Mouse (Mus musculus): ENCODE data around the gene Dennd2a. TPM values are rescaled to one million over a fixed set of nuclear protein-coding genes. Genes with fewer than 3 reads are reported as not detected.
A peak's percentile ranks its signal among the peaks of the same experiment; 100 is the strongest.

The Dennd2a gene
- polyA plus RNA-seq, 1 experiment from 2014 or later: 10.0 TPM

GRCm38 (mm10) chr6:39562166-39563015 is 4.7 kb upstream of the Dennd2a start:
- Histone ChIP-seq H3K36me3 (ENCODE audit: control insufficient read depth, insufficient read depth) (no peaks in the 10 kb centered on the region), H3K4me2 (ENCODE audit: low read depth, low read length) (peak overlapping the region; percentile 63), H3K27ac (ENCODE audit: low read length) (no peak overlapping the region), H3K27me3 (ENCODE audit: control insufficient read depth, insufficient read depth, low read length) (no peaks in the 10 kb centered on the region), H3K9ac (ENCODE audit: low read length) (0 out of 2 replicates have a peak overlapping the region, but pooled peaks have one; percentile 44), H3K9me3 (replicated peaks; ENCODE audit: control insufficient read depth, low read length) (no peaks in the 10 kb centered on the region), H3K4me3 (ENCODE audit: low read length) (peak overlapping the region; percentile 40), H3K4me1 (ENCODE audit: control insufficient read depth, insufficient read depth, low read length) (peaks cover 7% of the 10 kb centered on the region; the same call in 1 of the 2 replicates)
- 14% methylated on average over 23 of the region's 23 CpGs for whole genome bisulfite sequencing
- 0 out of 2 replicates have a peak, but pooled peaks have one; percentile 38 for ATAC-seq (replicated peaks; ENCODE audit: extremely low read depth, insufficient read depth, low FRiP score)

- peaks cover 16% of the 10 kb centered on the region for H3K4me1 ChIP-seq (ENCODE audit: control insufficient read depth, insufficient read depth, low read length)
- H3K36me3 ChIP-seq (ENCODE audit: control insufficient read depth, insufficient read depth): no peaks in the 10 kb centered on the region
- no peak overlapping the region for H3K9ac ChIP-seq (ENCODE audit: low read length)
- no peak overlapping the region for H3K4me3 ChIP-seq (ENCODE audit: low read length)
- no peaks in the 10 kb centered on the region; the same call in 1 of the 2 replicates for H3K27me3 ChIP-seq (ENCODE audit: control insufficient read depth, insufficient read depth, low read length)
- H3K4me2 ChIP-seq (ENCODE audit: low read depth, low read length): no peak overlapping the region
- WGBS: 53% methylated on average over 6 of the region's 6 CpGs
- no peak overlapping the region for H3K27ac ChIP-seq (ENCODE audit: low read length)
- no peak for ATAC-seq (replicated peaks; ENCODE audit: extremely low read depth, insufficient read depth, low FRiP score)
- H3K9me3 ChIP-seq (replicated peaks; ENCODE audit: control insufficient read depth, low read length): no peaks in the 10 kb centered on the region
Observed at GRCm38 (mm10) chr6:39559276-39559939, 1.7 kb upstream of the Dennd2a start.

- peak overlapping the region; percentile 69 for H3K4me2 ChIP-seq (ENCODE audit: low read depth, low read length)
- peak overlapping the region; percentile 85 for H3K4me3 ChIP-seq (ENCODE audit: low read length)
- H3K4me1 ChIP-seq (ENCODE audit: control insufficient read depth, insufficient read depth, low read length): peaks cover 17% of the 10 kb centered on the region
- peak overlapping the region; percentile 84 for H3K27ac ChIP-seq (ENCODE audit: low read length)
- peak overlapping the region; percentile 94 for H3K9ac ChIP-seq (ENCODE audit: low read length)
- under 1% methylated on average over 46 of the region's 54 CpGs for WGBS
- H3K36me3 ChIP-seq (ENCODE audit: control insufficient read depth, insufficient read depth): no peaks in the 10 kb centered on the region
- no peaks in the 10 kb centered on the region; the same call in 1 of the 2 replicates for H3K27me3 ChIP-seq (ENCODE audit: control insufficient read depth, insufficient read depth, low read length)
- H3K9me3 ChIP-seq (replicated peaks; ENCODE audit: control insufficient read depth, low read length): no peaks in the 10 kb centered on the region
- peak; percentile 62 for ATAC-seq (replicated peaks; ENCODE audit: extremely low read depth, insufficient read depth, low FRiP score)
Observed at GRCm38 (mm10) chr6:39556900-39557659, 587 bp downstream of the Dennd2a start.

- Histone ChIP-seq H3K4me3 (ENCODE audit: low read length) (peak overlapping the region; percentile 8), H3K4me2 (ENCODE audit: low read depth, low read length) (peak overlapping the region; percentile 69), H3K27me3 (ENCODE audit: control insufficient read depth, insufficient read depth, low read length) (no peaks in the 10 kb centered on the region; the same call in 1 of the 2 replicates), H3K4me1 (ENCODE audit: control insufficient read depth, insufficient read depth, low read length) (peaks cover 18% of the 10 kb centered on the region), H3K9me3 (replicated peaks; ENCODE audit: control insufficient read depth, low read length) (no peaks in the 10 kb centered on the region), H3K9ac (ENCODE audit: low read length) (peak overlapping the region; percentile 38; the same call in 1 of the 2 replicates), H3K27ac (ENCODE audit: low read length) (peak overlapping the region; percentile 60; the same call in 1 of the 2 replicates), H3K36me3 (ENCODE audit: control insufficient read depth, insufficient read depth) (no peaks in the 10 kb centered on the region)
- ATAC-seq (replicated peaks; ENCODE audit: extremely low read depth, insufficient read depth, low FRiP score): no peak
- WGBS: 80% methylated on average over 2 of the region's 2 CpGs
Observed at GRCm38 (mm10) chr6:39555648-39555945, 2.1 kb downstream of the Dennd2a start.

GRCm38 (mm10) chr6:39554888-39555647 is 2.6 kb downstream of the Dennd2a start:
- peak overlapping the region; percentile 60; the same call in 1 of the 2 replicates for H3K27ac ChIP-seq (ENCODE audit: low read length)
- peaks cover 18% of the 10 kb centered on the region for H3K4me1 ChIP-seq (ENCODE audit: control insufficient read depth, insufficient read depth, low read length)
- H3K9ac ChIP-seq (ENCODE audit: low read length): peak overlapping the region; percentile 38; the same call in 1 of the 2 replicates
- H3K9me3 ChIP-seq (replicated peaks; ENCODE audit: control insufficient read depth, low read length): no peaks in the 10 kb centered on the region
- H3K36me3 ChIP-seq (ENCODE audit: control insufficient read depth, insufficient read depth): no peaks in the 10 kb centered on the region
- peak overlapping the region; percentile 6 for H3K4me3 ChIP-seq (ENCODE audit: low read length)
- ATAC-seq (replicated peaks; ENCODE audit: extremely low read depth, insufficient read depth, low FRiP score): no peak
- no peaks in the 10 kb centered on the region; the same call in 1 of the 2 replicates for H3K27me3 ChIP-seq (ENCODE audit: control insufficient read depth, insufficient read depth, low read length)
- H3K4me2 ChIP-seq (ENCODE audit: low read depth, low read length): peak overlapping the region; percentile 69
- WGBS: 54% methylated on average over 12 of the region's 12 CpGs

- Histone ChIP-seq H3K9me3 (replicated peaks; ENCODE audit: control insufficient read depth, low read length) (no peaks in the 10 kb centered on the region), H3K27ac (ENCODE audit: low read length) (no peak overlapping the region; the same call in 1 of the 2 replicates), H3K4me2 (ENCODE audit: low read depth, low read length) (no peak overlapping the region), H3K27me3 (ENCODE audit: control insufficient read depth, insufficient read depth, low read length) (no peaks in the 10 kb centered on the region; the same call in 1 of the 2 replicates), H3K4me1 (ENCODE audit: control insufficient read depth, insufficient read depth, low read length) (peaks cover 15% of the 10 kb centered on the region), H3K9ac (ENCODE audit: low read length) (no peak overlapping the region), H3K4me3 (ENCODE audit: low read length) (no peak overlapping the region), H3K36me3 (ENCODE audit: control insufficient read depth, insufficient read depth) (no peaks in the 10 kb centered on the region)
- WGBS: 56% methylated on average over 8 of the region's 8 CpGs
- ATAC-seq (replicated peaks; ENCODE audit: extremely low read depth, insufficient read depth, low FRiP score): no peak
Observed at GRCm38 (mm10) chr6:39551981-39552636, 5.6 kb downstream of the Dennd2a start.

GRCm38 (mm10) chr6:39548030-39548429 is 9.6 kb downstream of the Dennd2a start:
- Histone ChIP-seq H3K4me3 (ENCODE audit: low read length) (no peak overlapping the region), H3K4me2 (ENCODE audit: low read depth, low read length) (no peak overlapping the region), H3K4me1 (ENCODE audit: control insufficient read depth, insufficient read depth, low read length) (peaks cover 18% of the 10 kb centered on the region), H3K9ac (ENCODE audit: low read length) (no peak overlapping the region), H3K27me3 (ENCODE audit: control insufficient read depth, insufficient read depth, low read length) (no peaks in the 10 kb centered on the region), H3K27ac (ENCODE audit: low read length) (no peak overlapping the region; the same call in 1 of the 2 replicates), H3K36me3 (ENCODE audit: control insufficient read depth, insufficient read depth) (no peaks in the 10 kb centered on the region), H3K9me3 (replicated peaks; ENCODE audit: control insufficient read depth, low read length) (no peaks in the 10 kb centered on the region)
- no peak for ATAC-seq (replicated peaks; ENCODE audit: extremely low read depth, insufficient read depth, low FRiP score)
- WGBS: 82% methylated on average over 5 of the region's 5 CpGs

- Histone ChIP-seq H3K9ac (ENCODE audit: low read length) (no peak overlapping the region), H3K4me1 (ENCODE audit: control insufficient read depth, insufficient read depth, low read length) (peaks cover 26% of the 10 kb centered on the region), H3K27ac (ENCODE audit: low read length) (no peak overlapping the region), H3K4me3 (ENCODE audit: low read length) (no peak overlapping the region), H3K27me3 (ENCODE audit: control insufficient read depth, insufficient read depth, low read length) (no peaks in the 10 kb centered on the region), H3K36me3 (ENCODE audit: control insufficient read depth, insufficient read depth) (no peaks in the 10 kb centered on the region), H3K9me3 (replicated peaks; ENCODE audit: control insufficient read depth, low read length) (no peaks in the 10 kb centered on the region), H3K4me2 (ENCODE audit: low read depth, low read length) (no peak overlapping the region)
- 83% methylated on average over 7 of the region's 7 CpGs for WGBS
- no peak for ATAC-seq (replicated peaks; ENCODE audit: extremely low read depth, insufficient read depth, low FRiP score)
Observed at GRCm38 (mm10) chr6:39545474-39545873, 12.2 kb downstream of the Dennd2a start.

All from heart, embryonic 16.5 days (tissue).